Mouse (Mus musculus): ENCODE measurements at regions not wholly inside any gene's neighbourhood (a gene's known extent, or its start where the extent isn't known, plus 50 kb on each side); places are given as distances from the start of the nearest gene placed in this dataset.
A peak's percentile ranks its signal among the peaks of the same experiment; 100 is the strongest.

GRCm38 (mm10) chr1:132800285-132800684 is 58.7 kb upstream of the Nfasc start:
- H3K4me3 ChIP-seq (replicated peaks; ENCODE audit: low read length): no peak overlapping the region
- no peaks in the 10 kb centered on the region for H3K4me1 ChIP-seq (ENCODE audit: control insufficient read depth, insufficient read depth, low read length)
- H3K27me3 ChIP-seq (ENCODE audit: control insufficient read depth, insufficient read depth, low read length): peaks cover 15% of the 10 kb centered on the region; the same call in 1 of the 2 replicates
- no peak overlapping the region for H3K9ac ChIP-seq (ENCODE audit: low read depth, low read length, severe bottlenecking)
- H3K9me3 ChIP-seq (ENCODE audit: control insufficient read depth, low read length): no peaks in the 10 kb centered on the region
- H3K27ac ChIP-seq (replicated peaks; ENCODE audit: low read depth, low read length): no peak overlapping the region
- no peak for TF ChIP-seq POLR2A (IDR thresholded peaks at IDR 0.05; ENCODE audit: borderline replicate concordance, extremely low read depth, insufficient read depth, insufficient read length)
- H3K4me2 ChIP-seq (replicated peaks; ENCODE audit: low read depth, low read length, severe bottlenecking): no peak overlapping the region
- WGBS: 2% methylated on average over 9 of the region's 9 CpGs
- no peaks in the 10 kb centered on the region for H3K36me3 ChIP-seq (ENCODE audit: control insufficient read depth, insufficient read depth, low read length)
- DNase-seq (ENCODE audit: low spot score) (no peak), ATAC-seq (ENCODE audit: low FRiP score, low read depth) (no peak)

GRCm38 (mm10) chr1:132799258-132799657 is 57.7 kb upstream of the Nfasc start:
- Histone ChIP-seq H3K27ac (replicated peaks; ENCODE audit: low read depth, low read length) (no peak overlapping the region), H3K9ac (ENCODE audit: low read depth, low read length, severe bottlenecking) (no peak overlapping the region), H3K9me3 (ENCODE audit: control insufficient read depth, low read length) (no peaks in the 10 kb centered on the region), H3K36me3 (ENCODE audit: control insufficient read depth, insufficient read depth, low read length) (no peaks in the 10 kb centered on the region), H3K4me1 (ENCODE audit: control insufficient read depth, insufficient read depth, low read length) (no peaks in the 10 kb centered on the region), H3K4me2 (replicated peaks; ENCODE audit: low read depth, low read length, severe bottlenecking) (no peak overlapping the region), H3K4me3 (replicated peaks; ENCODE audit: low read length) (no peak overlapping the region), H3K27me3 (ENCODE audit: control insufficient read depth, insufficient read depth, low read length) (peaks cover 15% of the 10 kb centered on the region; the same call in 1 of the 2 replicates)
- DNase-seq (ENCODE audit: low spot score) (peak; percentile 89), ATAC-seq (ENCODE audit: low FRiP score, low read depth) (no peak)
- WGBS: 2% methylated on average over 6 of the region's 6 CpGs
- no peak for TF ChIP-seq POLR2A (IDR thresholded peaks at IDR 0.05; ENCODE audit: borderline replicate concordance, extremely low read depth, insufficient read depth, insufficient read length)

- H3K27me3 ChIP-seq (ENCODE audit: control insufficient read depth, insufficient read depth, low read length): peaks cover under 1% of the 10 kb centered on the region; the same call in 1 of the 2 replicates
- no peak overlapping the region for H3K9ac ChIP-seq (ENCODE audit: low read depth, low read length, severe bottlenecking)
- TF ChIP-seq POLR2A (IDR thresholded peaks at IDR 0.05; ENCODE audit: borderline replicate concordance, extremely low read depth, insufficient read depth, insufficient read length): no peak
- H3K27ac ChIP-seq (replicated peaks; ENCODE audit: low read depth, low read length): no peak overlapping the region
- H3K4me3 ChIP-seq (replicated peaks; ENCODE audit: low read length): no peak overlapping the region
- DNase-seq (ENCODE audit: low spot score) (no peak), ATAC-seq (ENCODE audit: low FRiP score, low read depth) (no peak)
- no peak overlapping the region for H3K4me2 ChIP-seq (replicated peaks; ENCODE audit: low read depth, low read length, severe bottlenecking)
- H3K9me3 ChIP-seq (ENCODE audit: control insufficient read depth, low read length): no peaks in the 10 kb centered on the region
- no peaks in the 10 kb centered on the region for H3K36me3 ChIP-seq (ENCODE audit: control insufficient read depth, insufficient read depth, low read length)
- no peaks in the 10 kb centered on the region for H3K4me1 ChIP-seq (ENCODE audit: control insufficient read depth, insufficient read depth, low read length)
- 78% methylated on average over 1 of the region's 1 CpGs for WGBS
Measured at GRCm38 (mm10) chr1:132794462-132794861, 52.9 kb upstream of the Nfasc start.
